Mouse (Mus musculus) midbrain, embryonic 14.5 days (tissue): ENCODE data around the gene Bid. TPM values are rescaled to one million over a fixed set of nuclear protein-coding genes. Genes with fewer than 3 reads are reported as not detected.
"Not testable (repeated sequence)": the region's sequence is repeated elsewhere in the genome, so short reads cannot be mapped to it uniquely, and the experiment has no call there.

ENCODE experiments used
- ATAC-seq: fragments of 200-750 bp; cut with Nextera tagmentation; 2 replicates; pipeline ENCODE4 v1.8.0; 2017; ENCODE audit warnings: moderate number of reproducible peaks, moderate library complexity; ENCODE audit not compliant: low FRiP score, low TSS enrichment
- DNase-seq: peaks from one replicate; pipeline ENCODE4 v3.0.0-alpha.2; 2015
- H3K27ac ChIP-seq: fragments of 300-500 bp; sonication (generic); replicated peaks from 2 replicates; pipeline ENCODE4 v1.5.1; 2014; ENCODE audit warnings: mild to moderate bottlenecking, low read depth, low read length, moderate library complexity
- H3K27me3 ChIP-seq: fragments of 300-500 bp; sonication (generic); 2 replicates; pipeline ENCODE4 v1.6.1; 2014; ENCODE audit warnings: low read length, control low read depth, mixed read lengths; ENCODE audit not compliant: control insufficient read depth, insufficient read depth
- H3K36me3 ChIP-seq: fragments of 300-500 bp; sonication (generic); 2 replicates; pipeline ENCODE4 v1.6.1; 2014; ENCODE audit warnings: low read length, control low read depth; ENCODE audit not compliant: control insufficient read depth, insufficient read depth
- H3K4me1 ChIP-seq: fragments of 300-500 bp; sonication (generic); 2 replicates; pipeline ENCODE4 v1.6.1; 2014; ENCODE audit warnings: mild to moderate bottlenecking, antibody characterized with exemption, low read length, control low read depth; ENCODE audit not compliant: control insufficient read depth, insufficient read depth
- H3K4me2 ChIP-seq: fragments of 300-500 bp; sonication (generic); 2 replicates; pipeline ENCODE4 v1.6.1; 2014; ENCODE audit warnings: mild to moderate bottlenecking, low read length, moderate library complexity
- H3K4me3 ChIP-seq: fragments of 300-500 bp; sonication (generic); replicated peaks from 2 replicates; pipeline ENCODE4 v1.5.1; 2014; ENCODE audit warnings: low read depth, low read length
- H3K9ac ChIP-seq: fragments of 300-500 bp; sonication (generic); replicated peaks from 2 replicates; pipeline ENCODE4 v1.6.1; 2014; ENCODE audit warnings: mild to moderate bottlenecking, low read length, moderate library complexity
- H3K9me3 ChIP-seq: fragments of 300-500 bp; sonication (generic); 2 replicates; pipeline ENCODE4 v1.6.1; 2016; ENCODE audit warnings: low read length, control low read depth, mixed read lengths; ENCODE audit not compliant: control insufficient read depth
- WGBS: fragments of 180-500 bp; shearing (Covaris S2); extraction: QIAGEN DNeasy Blood & Tissue Kit; methylation state at CpG from one replicate; pipeline ENCODE4 v1.1.7; 2014; 5-methylcytosine and 5-hydroxymethylcytosine counted together
- polyA plus RNA-seq: library from polyadenylated mRNA; unstranded; fragments of >200 nt; fragmentation: Nextera tagmentation; extraction: Ambion mirVana; gene quantifications from 2 replicates; pipeline ENCODE4 v1.2.1, GENCODE M21; 2014

Bid gene
- polyA plus RNA-seq, 1 experiment from 2014 or later = 46.4 TPM

- Histone ChIP-seq H3K9me3 (no peaks in the 10 kb centered on the region), H3K27ac (no peak overlapping the region), H3K4me3 (no peak overlapping the region), H3K4me1 (no peaks in the 10 kb centered on the region), H3K9ac (no peak overlapping the region), H3K27me3 (no peaks in the 10 kb centered on the region), H3K36me3 (peaks cover 18% of the 10 kb centered on the region; the same call in 1 of the 2 replicates), H3K4me2 (no peak overlapping the region)
- ATAC-seq = no peak
- 66% methylated on average over 9 of the region's 9 CpGs for WGBS
- DNase-seq = peak; percentile 12
Measured at GRCm38 (mm10) chr6:120873874-120874273, 42.8 kb downstream of the Bid start.

GRCm38 (mm10) chr6:120871286-120871685 is 45.4 kb downstream of the Bid start:
- H3K4me2 ChIP-seq = no peak overlapping the region
- peaks cover 11% of the 10 kb centered on the region; the same call in 1 of the 2 replicates for H3K36me3 ChIP-seq
- 87% methylated on average over 2 of the region's 2 CpGs for WGBS
- H3K4me3 ChIP-seq = no peak overlapping the region
- no peak overlapping the region for H3K9ac ChIP-seq
- no peaks in the 10 kb centered on the region for H3K4me1 ChIP-seq
- DNase-seq = no peak
- ATAC-seq = no peak
- H3K27ac ChIP-seq = no peak overlapping the region
- H3K27me3 ChIP-seq = no peaks in the 10 kb centered on the region
- H3K9me3 ChIP-seq = no peaks in the 10 kb centered on the region

GRCm38 (mm10) chr6:120868824-120869223 is 47.8 kb downstream of the Bid start:
- Histone ChIP-seq H3K27ac (no peak overlapping the region), H3K36me3 (peaks cover 20% of the 10 kb centered on the region), H3K9me3 (no peaks in the 10 kb centered on the region), H3K9ac (no peak overlapping the region), H3K4me3 (no peak overlapping the region), H3K27me3 (no peaks in the 10 kb centered on the region), H3K4me1 (no peaks in the 10 kb centered on the region), H3K4me2 (no peak overlapping the region)
- no peak for DNase-seq
- no peak for ATAC-seq
- WGBS = 85% methylated on average over 1 of the region's 1 CpGs

- Histone ChIP-seq H3K4me2 (no peak overlapping the region), H3K4me1 (no peaks in the 10 kb centered on the region), H3K27me3 (no peaks in the 10 kb centered on the region), H3K9ac (no peak overlapping the region), H3K27ac (no peak overlapping the region), H3K9me3 (no peaks in the 10 kb centered on the region), H3K36me3 (peaks cover 20% of the 10 kb centered on the region), H3K4me3 (no peak overlapping the region)
- ATAC-seq = no peak
- DNase-seq = no peak
- WGBS = 89% methylated on average over 9 of the region's 9 CpGs
Measured at GRCm38 (mm10) chr6:120866051-120866814, 50.4 kb downstream of the Bid start.

GRCm38 (mm10) chr6:120860079-120860478 is 56.6 kb downstream of the Bid start:
- Histone ChIP-seq H3K4me3 (no peak overlapping the region), H3K4me2 (no peak overlapping the region), H3K9ac (no peak overlapping the region), H3K36me3 (peaks cover 4% of the 10 kb centered on the region; the same call in 1 of the 2 replicates), H3K9me3 (no peaks in the 10 kb centered on the region), H3K4me1 (no peaks in the 10 kb centered on the region), H3K27ac (no peak overlapping the region), H3K27me3 (no peaks in the 10 kb centered on the region)
- DNase-seq = no peak
- 96% methylated on average over 3 of the region's 3 CpGs for WGBS
- no peak for ATAC-seq

GRCm38 (mm10) chr6:120858217-120858711 is 58.4 kb downstream of the Bid start:
- peak; percentile 33 for DNase-seq
- Histone ChIP-seq H3K36me3 (peaks cover 14% of the 10 kb centered on the region; the same call in 1 of the 2 replicates), H3K4me1 (no peaks in the 10 kb centered on the region), H3K4me3 (no peak overlapping the region), H3K9ac (no peak overlapping the region), H3K9me3 (no peaks in the 10 kb centered on the region), H3K27me3 (no peaks in the 10 kb centered on the region), H3K4me2 (no peak overlapping the region), H3K27ac (0 out of 2 replicates have a peak overlapping the region, but pooled peaks have one; percentile 1)
- ATAC-seq = peak; percentile 55
- 25% methylated on average over 8 of the region's 8 CpGs for WGBS

- ATAC-seq (no peak), DNase-seq (no peak)
- peaks cover 29% of the 10 kb centered on the region; the same call in 1 of the 2 replicates for H3K36me3 ChIP-seq
- no peaks in the 10 kb centered on the region for H3K9me3 ChIP-seq
- H3K4me3 ChIP-seq = no peak overlapping the region
- WGBS = 92% methylated on average over 10 of the region's 10 CpGs
- H3K9ac ChIP-seq = no peak overlapping the region
- no peaks in the 10 kb centered on the region for H3K27me3 ChIP-seq
- H3K4me1 ChIP-seq = no peaks in the 10 kb centered on the region
- no peak overlapping the region for H3K4me2 ChIP-seq
- no peak overlapping the region for H3K27ac ChIP-seq
Measured at GRCm38 (mm10) chr6:120854413-120854812, 62.2 kb downstream of the Bid start.

GRCm38 (mm10) chr6:120850720-120851119 is 65.9 kb downstream of the Bid start:
- ATAC-seq, DNase-seq, H3K4me1 ChIP-seq, H3K4me2 ChIP-seq, H3K27ac ChIP-seq, H3K4me3 ChIP-seq, H3K9me3 ChIP-seq, H3K9ac ChIP-seq, H3K27me3 ChIP-seq: not testable (repeated sequence)
- H3K36me3 ChIP-seq = peaks cover 40% of the 10 kb centered on the region
